Mouse (Mus musculus) adipose tissue, adult 10 weeks (tissue): ENCODE measurements around the gene Ccdc93. TPM values are rescaled to one million over a fixed set of nuclear protein-coding genes. Genes with fewer than 3 reads are reported as not detected.

Experiments
- polyA plus RNA-seq: library from polyadenylated mRNA; stranded (reverse); fragments of 350-450 nt; fragmentation: Illumina TruSeq; extraction: RNeasy Lipid Tissue Mini Kit (QIAGEN cat#74804); gene quantifications from one replicate; pipeline ENCODE4 v1.2.3, GENCODE M21; 2014; ENCODE audit warnings: low read depth, low replicate concordance

Ccdc93 gene
- polyA plus RNA-seq = 7.9 TPM

DNA sequence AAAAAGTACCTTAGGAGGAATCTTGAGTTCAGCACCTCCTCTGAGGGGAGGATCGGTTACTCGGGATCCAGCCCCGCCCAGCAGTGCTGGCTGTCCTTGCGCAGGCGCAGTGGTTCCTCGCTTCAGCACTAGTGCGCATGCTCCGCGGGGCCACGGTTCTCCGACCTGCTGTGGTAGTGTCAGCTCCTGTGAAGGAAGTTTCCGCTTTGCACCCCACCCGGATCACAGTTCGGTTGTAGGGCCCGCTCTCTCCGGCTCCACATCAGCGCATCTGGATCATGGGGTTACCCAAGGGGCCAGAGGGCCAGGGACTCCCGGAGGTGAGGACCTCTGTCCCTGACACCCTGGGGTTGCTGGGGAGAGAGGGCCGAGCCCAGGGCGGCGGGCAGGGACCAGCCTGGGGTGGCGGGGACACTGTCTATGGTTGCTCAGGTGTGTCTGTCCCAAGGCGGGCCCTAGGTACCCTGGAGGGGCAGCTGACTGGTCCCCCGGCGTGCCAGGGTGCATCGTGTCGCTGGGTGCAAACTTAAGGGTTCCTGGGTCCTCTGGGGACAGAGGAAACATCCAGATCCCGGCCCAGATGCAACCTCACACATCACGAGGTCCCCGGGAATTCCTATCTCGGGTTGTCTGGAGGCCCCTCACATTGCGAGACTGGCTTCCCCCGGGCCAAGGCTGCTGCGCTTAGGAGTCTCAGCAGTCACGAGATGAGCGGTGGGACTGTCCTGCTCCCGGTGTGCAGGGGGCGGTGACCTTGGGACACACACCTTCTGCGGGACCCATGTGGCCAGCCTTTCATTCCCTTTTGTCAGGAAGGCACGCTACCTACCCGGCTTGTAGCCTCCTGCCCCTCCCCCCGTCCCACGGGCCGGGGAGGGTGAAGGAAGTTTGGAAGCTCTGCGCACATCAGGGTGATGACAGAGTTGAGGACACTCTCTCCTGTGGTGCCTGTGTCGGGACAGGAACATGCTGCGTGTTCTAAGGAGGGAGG lies at the start of gene Ccdc93:
Gene Ccdc93 (plus strand): TSS at position 112 of the 991 bp plus-strand sequence.

DNA sequence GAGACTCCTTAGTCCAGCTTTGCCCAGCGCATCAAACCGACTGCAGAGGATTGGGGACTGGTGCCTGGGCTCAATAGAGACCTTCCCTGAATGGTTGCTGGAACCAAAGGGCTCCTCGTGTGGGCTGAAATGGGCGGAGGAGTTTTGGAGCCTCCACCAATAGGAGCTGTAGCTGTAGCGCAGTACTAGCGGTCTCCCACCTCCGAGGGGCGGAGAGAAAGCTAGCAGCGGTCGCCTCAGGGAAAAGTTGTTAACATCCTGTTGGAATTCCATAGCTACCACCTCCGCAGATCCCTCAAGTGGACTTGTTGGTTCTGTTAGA lies 97.5 kb downstream of the Ccdc93 start, which contains the start of gene Htr5b:
Gene Htr5b (minus strand): TSS at position 67 of the 322 bp plus-strand sequence.

Other genes starting within 250 kb of the Ccdc93 start
- 35.3 TPM for gene Insig2, start 98.5 kb upstream of the Ccdc93 start, polyA plus RNA-seq
- gene Htr5b, start 97.4 kb downstream of the Ccdc93 start, polyA plus RNA-seq = 2.3 TPM
- gene Ddx18, start 136.9 kb downstream of the Ccdc93 start, polyA plus RNA-seq = 44.9 TPM